Mouse (Mus musculus) hindbrain, postnatal 0 days (tissue): ENCODE data around the gene Cnksr3. TPM values are rescaled to one million over a fixed set of nuclear protein-coding genes. Genes with fewer than 3 reads are reported as not detected.

Source experiments
- ATAC-seq: fragments of 200-750 bp; cut with Nextera tagmentation; 2 replicates; pipeline ENCODE4 v1.8.0; 2017; ENCODE audit warnings: mild to moderate bottlenecking, moderate TSS enrichment, moderate library complexity
- DNase-seq: peaks from one replicate; pipeline ENCODE4 v3.0.0-alpha.2; 2015; ENCODE audit warnings: low spot score
- H3K27ac ChIP-seq: fragments of 300-500 bp; sonication (generic); 2 replicates; pipeline ENCODE4 v1.5.1; 2014; ENCODE audit warnings: mild to moderate bottlenecking
- H3K27me3 ChIP-seq: fragments of 300-500 bp; sonication (generic); 2 replicates; pipeline ENCODE4 v1.6.1; 2014; ENCODE audit warnings: low read length, mixed read lengths; ENCODE audit not compliant: insufficient read depth
- H3K36me3 ChIP-seq: fragments of 300-500 bp; sonication (generic); 2 replicates; pipeline ENCODE4 v1.6.1; 2014; ENCODE audit warnings: low read length, mixed read lengths; ENCODE audit not compliant: insufficient read depth
- H3K4me1 ChIP-seq: fragments of 300-500 bp; sonication (generic); 2 replicates; pipeline ENCODE4 v1.6.1; 2014; ENCODE audit warnings: antibody characterized with exemption, low read length, mixed read lengths; ENCODE audit not compliant: insufficient read depth
- H3K4me2 ChIP-seq: fragments of 300-500 bp; sonication (generic); 2 replicates; pipeline ENCODE4 v1.6.1; 2014; ENCODE audit warnings: low read depth, mild to moderate bottlenecking, low read length, moderate library complexity, mixed read lengths
- H3K4me3 ChIP-seq: fragments of 300-500 bp; sonication (generic); 2 replicates; pipeline ENCODE4 v1.5.1; 2014; ENCODE audit warnings: low read length
- H3K9ac ChIP-seq: fragments of 300-500 bp; sonication (generic); replicated peaks from 2 replicates; pipeline ENCODE4 v1.6.1; 2014; ENCODE audit warnings: mild to moderate bottlenecking, low read length, moderate library complexity, mixed read lengths
- H3K9me3 ChIP-seq: fragments of 300-500 bp; sonication (generic); 2 replicates; pipeline ENCODE4 v1.6.1; 2016; ENCODE audit warnings: low read length, mixed read lengths
- CTCF ChIP-seq: IDR thresholded peaks from 2 replicates; pipeline ENCODE4 v1.5.1; 2016; ENCODE audit warnings: antibody characterized with exemption, control low read depth, low read depth
- WGBS: fragments of 180-500 bp; shearing (Covaris S2); extraction: QIAGEN DNeasy Blood & Tissue Kit; methylation state at CpG from one replicate; pipeline ENCODE4 v1.1.7; 2014; 5-methylcytosine and 5-hydroxymethylcytosine counted together
- polyA plus RNA-seq: library from polyadenylated mRNA; unstranded; fragments of >200 nt; fragmentation: Nextera tagmentation; extraction: Ambion mirVana; gene quantifications from 2 replicates; pipeline ENCODE4 v1.2.1, GENCODE M21; 2015
- total RNA-seq: library from RNA; depleted of rRNA; stranded (reverse); fragments of >200 nt; gene quantifications from 2 replicates; pipeline ENCODE4 v1.2.3, GENCODE M21; 2014; rRNA removed

Gene Cnksr3
- total RNA-seq, result 8.9 and 9.8 TPM in 2 replicates
- polyA plus RNA-seq, result 3.7 and 4.0 TPM in 2 replicates

- TF ChIP-seq CTCF, result no peak
- H3K9me3 ChIP-seq, result no peaks in the 10 kb centered on the region
- H3K4me3 ChIP-seq, result peak within 1 kb of the TSS; percentile 76
- H3K4me1 ChIP-seq, result peaks cover 4% of the 10 kb centered on the region; the same call in 1 of the 2 replicates
- H3K27ac ChIP-seq, result peak within 1 kb of the TSS; percentile 82
- peak; percentile 95 for DNase-seq
- no peaks in the 10 kb centered on the region for H3K27me3 ChIP-seq
- ATAC-seq, result peak; percentile 91
- peak within 1 kb of the TSS; percentile 63 for H3K9ac ChIP-seq
- under 1% methylated on average over 63 of the region's 74 CpGs for WGBS
- peak within 1 kb of the TSS; percentile 97 for H3K4me2 ChIP-seq
- H3K36me3 ChIP-seq, result no peaks in the 10 kb centered on the region
Measured at GRCm38 (mm10) chr10:7211696-7212482, at the start of gene Cnksr3. Cnksr3 (minus strand) TSS chr10:7212237.

- H3K4me2 ChIP-seq, result no peak overlapping the region
Measured at GRCm38 (mm10) chr10:7260166-7261108, 48.4 kb upstream of the Cnksr3 start.

GRCm38 (mm10) chr10:7258607-7259006 is 46.6 kb upstream of the Cnksr3 start:
- Histone ChIP-seq H3K36me3 (no peaks in the 10 kb centered on the region), H3K4me2 (no peak overlapping the region), H3K4me1 (no peaks in the 10 kb centered on the region), H3K27me3 (no peaks in the 10 kb centered on the region), H3K9ac (no peak overlapping the region), H3K27ac (no peak overlapping the region), H3K4me3 (no peak overlapping the region), H3K9me3 (no peaks in the 10 kb centered on the region)
- ATAC-seq, result no peak
- no peak for TF ChIP-seq CTCF
- 88% methylated on average over 5 of the region's 5 CpGs for WGBS
- no peak for DNase-seq

More at GRCm38 (mm10) chr10:7260166-7261108, 48.4 kb upstream of the Cnksr3 start:
- no peak overlapping the region for H3K9ac ChIP-seq
- WGBS, result 65% methylated on average over 10 of the region's 10 CpGs
- DNase-seq (no peak), ATAC-seq (no peak)
- H3K27me3 ChIP-seq, result no peaks in the 10 kb centered on the region
- H3K9me3 ChIP-seq, result no peaks in the 10 kb centered on the region
- H3K4me1 ChIP-seq, result no peaks in the 10 kb centered on the region
- no peaks in the 10 kb centered on the region for H3K36me3 ChIP-seq
- H3K4me3 ChIP-seq, result no peak overlapping the region
- TF ChIP-seq CTCF, result no peak
- no peak overlapping the region for H3K27ac ChIP-seq

- TF ChIP-seq CTCF, result no peak
- Histone ChIP-seq H3K27me3 (no peaks in the 10 kb centered on the region), H3K4me2 (no peak overlapping the region), H3K4me1 (no peaks in the 10 kb centered on the region), H3K9me3 (no peaks in the 10 kb centered on the region), H3K36me3 (no peaks in the 10 kb centered on the region), H3K4me3 (no peak overlapping the region), H3K27ac (no peak overlapping the region), H3K9ac (no peak overlapping the region)
- 72% methylated on average over 2 of the region's 2 CpGs for WGBS
- DNase-seq (no peak), ATAC-seq (no peak)
Measured at GRCm38 (mm10) chr10:7250455-7250854, 38.4 kb upstream of the Cnksr3 start.

- H3K27ac ChIP-seq, result no peak overlapping the region
- no peak overlapping the region for H3K9ac ChIP-seq
- H3K9me3 ChIP-seq, result no peaks in the 10 kb centered on the region
- no peaks in the 10 kb centered on the region for H3K36me3 ChIP-seq
- ATAC-seq (no peak), DNase-seq (no peak)
- no peaks in the 10 kb centered on the region for H3K27me3 ChIP-seq
- 41% methylated on average over 3 of the region's 5 CpGs for WGBS
- H3K4me3 ChIP-seq, result no peak overlapping the region
- TF ChIP-seq CTCF, result no peak
- no peaks in the 10 kb centered on the region for H3K4me1 ChIP-seq
- no peak overlapping the region for H3K4me2 ChIP-seq
Measured at GRCm38 (mm10) chr10:7234601-7235000, 22.6 kb upstream of the Cnksr3 start.

GRCm38 (mm10) chr10:7217551-7218127 is 5.6 kb upstream of the Cnksr3 start:
- H3K27me3 ChIP-seq, result no peaks in the 10 kb centered on the region
- H3K9me3 ChIP-seq, result no peaks in the 10 kb centered on the region
- DNase-seq, result no peak
- no peak overlapping the region for H3K27ac ChIP-seq
- H3K4me2 ChIP-seq, result no peak overlapping the region
- H3K4me3 ChIP-seq, result no peak overlapping the region
- H3K36me3 ChIP-seq, result no peaks in the 10 kb centered on the region
- ATAC-seq, result no peak
- no peak for TF ChIP-seq CTCF
- H3K4me1 ChIP-seq, result no peaks in the 10 kb centered on the region
- 83% methylated on average over 3 of the region's 3 CpGs for WGBS
- H3K9ac ChIP-seq, result no peak overlapping the region
